Mouse (Mus musculus) bone marrow, adult 2 months (tissue): ENCODE results near the gene Sall2.

ENCODE experiments used
- CTCF ChIP-seq: fragments of 200-500 bp; IDR thresholded peaks from 2 replicates; pipeline ENCODE4 v1.5.1; 2011; ENCODE audit warnings: low read length, control low read depth; ENCODE audit not compliant: control insufficient read depth, insufficient read depth
- POLR2A ChIP-seq: fragments of 200-500 bp; IDR thresholded peaks from 2 replicates; pipeline ENCODE4 v1.6.1; 2011; ENCODE audit warnings: low read depth, mild to moderate bottlenecking, control low read depth, low read length, borderline replicate concordance; ENCODE audit not compliant: control insufficient read depth

DNA sequence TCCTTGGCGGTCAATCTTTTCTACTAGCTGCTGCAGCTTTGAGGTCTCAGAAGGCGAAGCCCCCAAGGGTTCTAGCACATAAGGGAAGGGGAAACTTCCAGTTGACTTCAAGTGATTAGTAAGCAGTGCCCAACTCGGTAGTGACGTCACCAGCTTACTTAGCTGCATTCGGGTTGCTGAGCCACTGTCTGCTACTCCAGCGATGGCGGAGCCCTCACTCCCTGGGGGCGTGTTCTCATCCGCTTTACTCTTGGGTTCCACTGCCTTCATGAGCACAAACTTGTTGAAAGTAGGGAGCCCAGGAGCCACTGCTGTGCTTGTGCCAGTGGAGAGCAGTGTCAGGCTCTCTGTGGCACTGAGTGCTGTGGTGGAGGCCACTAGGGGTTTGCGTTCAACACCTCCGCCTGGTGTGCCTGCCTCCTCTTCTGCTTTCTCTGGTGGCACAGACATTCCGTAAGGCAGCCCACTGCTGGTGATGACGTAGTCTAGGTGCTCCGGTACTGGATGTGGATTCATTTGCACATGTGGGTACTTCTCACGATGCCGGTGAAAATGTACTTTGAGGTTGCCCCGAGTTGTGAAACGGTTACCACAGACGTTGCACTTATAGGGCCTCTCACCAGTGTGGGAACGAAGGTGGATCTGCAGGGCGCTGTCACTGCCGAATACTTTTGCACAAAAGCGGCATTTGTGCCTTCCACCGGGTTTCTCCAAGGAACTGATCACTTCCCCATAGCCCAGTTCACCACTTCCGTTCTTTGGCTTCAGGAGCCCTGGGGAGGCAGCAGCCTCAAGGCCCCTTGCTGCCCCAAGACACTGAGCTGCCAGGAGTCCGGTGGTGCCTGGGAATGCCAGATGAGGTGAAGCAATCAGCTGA is 14.4 kb downstream of the Sall2 start:
- TF ChIP-seq CTCF (no peak), POLR2A (no peak)
